Mouse (Mus musculus) heart, postnatal 10 days (tissue): ENCODE measurements at regions not wholly inside any gene's neighbourhood (a gene's known extent, or its start where the extent isn't known, plus 50 kb on each side); places are given as distances from the start of the nearest gene placed in this dataset.

ENCODE experiments used
- DNase-seq, 2 experiments: peaks; one replicate each; pipeline ENCODE4 v3.0.0; 2021
- intact Hi-C: fragments of 180-260 bp; cut with DNase I; formaldehyde crosslinking; loops from one replicate; pipeline ENCODE4 v1.15.1; 2025

DNA sequence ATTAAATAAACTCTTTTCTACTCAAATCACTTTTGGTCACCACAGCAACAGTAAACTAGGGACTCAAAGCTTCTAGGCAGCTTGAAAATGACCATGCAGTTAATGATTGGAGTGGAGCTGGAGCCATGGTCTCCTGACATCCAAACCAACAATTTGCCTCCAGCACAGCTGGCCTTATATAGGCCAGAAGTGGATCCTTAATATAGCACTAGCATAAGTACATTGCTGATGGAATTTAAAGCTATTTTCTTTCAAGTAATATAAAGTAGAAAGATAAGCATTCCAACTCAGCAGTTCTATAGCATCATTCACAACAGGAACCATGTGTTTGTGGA, 165.8 kb upstream of the Sox11 start:
- DNase-seq = no peak
- intact Hi-C loops = no loop called here

DNA sequence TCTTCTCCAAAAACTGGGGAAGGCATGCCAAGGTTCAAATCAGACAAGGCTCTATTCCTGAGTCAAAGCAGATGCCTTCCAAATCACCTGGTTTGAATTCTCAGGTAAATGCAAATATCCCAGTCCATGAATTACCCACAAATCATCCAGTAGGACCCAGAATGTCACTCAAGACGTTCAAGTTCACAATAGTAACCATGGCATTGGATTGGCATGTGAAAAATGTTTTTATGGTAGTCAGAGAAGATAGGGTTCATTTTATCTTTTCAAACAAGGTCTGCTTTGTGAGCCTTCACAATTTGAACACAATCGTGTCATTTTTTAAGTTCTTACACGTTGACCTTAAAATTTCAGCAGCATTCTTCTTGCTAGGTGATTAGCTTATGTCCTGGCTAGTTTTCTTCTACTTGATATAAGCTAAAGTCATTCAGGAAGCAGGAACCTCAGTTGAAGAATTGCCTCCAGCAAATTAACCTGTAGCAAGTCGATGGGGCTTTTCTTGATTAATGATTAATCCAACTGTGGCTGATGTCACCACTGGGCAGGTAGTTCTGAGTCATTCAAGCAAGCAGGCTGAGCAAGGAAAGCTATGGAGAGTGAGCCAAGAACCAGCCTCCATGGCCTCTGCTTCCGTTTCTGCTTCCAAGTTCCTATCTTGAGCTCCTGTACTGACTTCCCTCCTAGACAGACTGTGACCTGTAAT, 165.3 kb upstream of the Sox11 start:
- no peak for DNase-seq
- intact Hi-C loops = no loop called here

DNA sequence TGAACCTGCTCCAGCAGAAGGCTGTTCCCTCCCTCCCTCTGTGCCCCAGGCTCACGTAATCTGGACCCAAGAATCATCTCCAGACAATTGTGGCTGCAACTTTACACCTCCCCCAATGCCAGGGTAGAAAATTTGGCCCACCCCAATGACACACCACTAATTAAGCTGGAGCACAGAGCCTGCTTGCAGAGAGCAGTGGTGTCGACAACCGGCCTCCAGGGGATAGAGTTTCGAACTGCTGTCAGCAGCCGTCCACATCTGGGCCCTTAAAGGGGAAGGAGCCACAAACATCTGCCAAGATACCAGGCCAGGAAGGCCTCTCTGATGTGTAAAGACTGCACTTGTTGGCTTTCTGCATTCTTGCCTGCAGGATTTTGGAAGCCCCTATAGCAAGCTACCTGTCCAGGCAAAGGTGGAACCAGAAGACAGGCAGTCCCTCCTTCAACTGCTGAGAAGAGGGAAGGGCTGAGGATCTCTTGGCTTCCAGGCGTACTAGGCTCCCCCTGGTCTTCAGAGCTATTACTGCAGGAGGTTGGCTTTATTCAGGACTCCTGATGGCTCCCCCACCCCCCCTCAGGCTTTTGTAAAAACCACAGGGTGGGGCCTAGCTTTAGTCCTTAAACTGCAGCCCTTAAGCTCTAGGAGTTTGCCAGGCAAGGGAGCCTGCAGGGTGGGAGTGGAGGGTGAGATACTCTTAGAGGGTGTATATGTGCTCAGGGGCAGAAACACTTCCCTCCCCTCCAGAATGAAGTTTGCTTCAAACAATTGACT, 160.5 kb upstream of the Sox11 start:
- DNase-seq = peak; percentile 20 to 44
- intact Hi-C loops = loop anchor here (5.0 kb wide), 1 partner anchor 161 kb away; the partner anchor contains the start of gene Sox11

- DNase-seq = peak; percentile 4 to 7
- intact Hi-C loops = loop anchor here (5.0 kb wide), 1 partner anchor 158 kb away; the partner anchor contains the start of gene Sox11
Measured at GRCm38 (mm10) chr12:27500516-27500915, 158.1 kb upstream of the Sox11 start.

DNA sequence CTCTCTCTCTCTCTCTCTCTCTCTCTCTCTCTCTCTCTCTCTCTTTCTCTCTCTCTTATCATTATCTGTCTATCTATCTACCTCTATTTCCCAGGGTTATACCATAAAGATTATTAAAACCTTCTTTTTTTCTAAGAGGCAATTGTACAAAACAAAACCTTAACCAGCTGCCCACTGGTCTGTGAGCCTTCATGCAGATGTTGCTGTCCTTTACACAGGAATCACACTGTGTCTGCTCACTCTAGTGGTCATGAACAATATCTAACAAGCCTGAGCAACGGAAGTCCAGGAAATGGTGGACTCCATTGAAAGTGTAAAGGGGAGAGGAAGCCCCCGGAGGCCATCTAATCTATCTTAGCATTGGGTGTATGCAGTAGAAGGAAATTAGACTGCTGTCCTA, 156.9 kb upstream of the Sox11 start:
- intact Hi-C loops = loop anchor here (2.0 kb wide), 1 partner anchor 44 kb away; no protein-coding TSS in a partner anchor
- DNase-seq = no peak

- intact Hi-C loops = no loop called here
- no peak for DNase-seq
Measured at GRCm38 (mm10) chr12:27496826-27497557, 154.6 kb upstream of the Sox11 start.

DNA sequence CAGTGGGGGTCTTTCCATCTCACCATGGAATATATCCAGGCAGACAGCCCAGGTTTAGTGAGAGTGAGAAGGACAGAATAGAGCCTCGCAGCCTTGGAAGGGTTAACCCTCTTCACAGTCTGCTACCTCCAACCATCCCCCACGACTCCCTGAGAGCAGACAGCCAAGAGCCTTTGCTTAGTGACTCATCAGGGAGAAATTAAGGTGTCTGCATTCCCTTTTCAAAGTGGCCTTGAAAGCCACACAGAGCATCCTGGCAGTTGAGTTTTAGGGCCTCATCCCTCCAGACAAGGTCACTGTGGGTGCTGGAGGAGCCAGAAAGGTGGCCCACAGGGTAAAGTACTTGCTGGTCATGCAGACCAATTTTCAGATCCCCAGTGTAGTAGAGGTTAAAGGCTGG, 149.9 kb upstream of the Sox11 start:
- intact Hi-C loops = no loop called here
- no peak for DNase-seq

- intact Hi-C loops = no loop called here
Measured at GRCm38 (mm10) chr12:27481230-27481629, 138.9 kb upstream of the Sox11 start.

DNA sequence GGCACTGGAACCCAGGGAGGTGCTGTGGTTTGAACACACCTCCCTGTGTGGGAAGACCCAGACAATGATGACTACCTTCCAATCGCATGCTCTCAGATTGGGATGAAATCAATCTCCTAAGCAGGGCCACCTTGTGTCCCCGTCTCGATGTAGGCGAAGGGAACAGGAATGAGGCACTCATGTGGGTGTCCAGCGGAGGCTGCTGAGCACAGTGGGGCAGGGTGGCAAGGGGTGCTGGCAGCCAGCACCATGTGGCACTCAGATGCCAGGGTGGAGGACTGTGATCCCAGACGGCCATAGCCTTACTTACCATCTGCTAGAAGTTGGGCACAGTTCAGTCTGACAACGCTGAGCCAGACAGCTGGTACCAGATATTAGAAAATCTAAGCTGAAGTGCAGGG, 137.2 kb upstream of the Sox11 start:
- intact Hi-C loops = no loop called here
- no peak for DNase-seq

More at GRCm38 (mm10) chr12:27481230-27481629, 138.9 kb upstream of the Sox11 start:
- DNase-seq = no peak

GRCm38 (mm10) chr12:27474631-27475030, 132.3 kb upstream of the Sox11 start:
- intact Hi-C loops = no loop called here
- DNase-seq = no peak

- no peak for DNase-seq
- intact Hi-C loops = no loop called here
Measured at GRCm38 (mm10) chr12:27471557-27471956, 129.2 kb upstream of the Sox11 start.

DNA sequence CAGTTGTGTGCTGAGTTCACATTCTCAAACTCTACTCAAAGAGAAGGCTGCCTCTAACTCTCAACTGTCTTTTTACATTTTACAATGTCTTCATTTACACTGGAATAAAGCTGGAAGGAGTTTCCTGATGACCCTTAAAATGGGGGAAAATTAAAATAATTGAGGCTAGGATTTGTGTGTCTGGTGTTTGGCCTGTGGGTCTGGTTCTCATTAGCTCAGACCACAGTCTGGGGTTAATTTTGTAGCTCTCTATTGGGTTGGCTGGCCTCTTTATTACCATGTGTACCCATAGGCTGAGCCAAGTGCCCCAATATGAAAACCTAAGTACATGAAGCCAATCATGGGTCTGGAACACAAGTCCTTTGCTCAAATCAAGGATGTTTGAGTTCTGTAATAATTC, 128.0 kb upstream of the Sox11 start:
- intact Hi-C loops = no loop called here
- DNase-seq = no peak

- intact Hi-C loops = no loop called here
- DNase-seq = no peak
Measured at GRCm38 (mm10) chr12:27468782-27469181, 126.4 kb upstream of the Sox11 start.

GRCm38 (mm10) chr12:27468141-27468540, 125.8 kb upstream of the Sox11 start:
- DNase-seq = peak; percentile 4 to 7

GRCm38 (mm10) chr12:27465499-27466150, 123.3 kb upstream of the Sox11 start:
- DNase-seq = no peak
- intact Hi-C loops = no loop called here

More at GRCm38 (mm10) chr12:27468141-27468540, 125.8 kb upstream of the Sox11 start:
- intact Hi-C loops = no loop called here

GRCm38 (mm10) chr12:27458674-27459073, 116.3 kb upstream of the Sox11 start:
- intact Hi-C loops = no loop called here
- no peak for DNase-seq

DNA sequence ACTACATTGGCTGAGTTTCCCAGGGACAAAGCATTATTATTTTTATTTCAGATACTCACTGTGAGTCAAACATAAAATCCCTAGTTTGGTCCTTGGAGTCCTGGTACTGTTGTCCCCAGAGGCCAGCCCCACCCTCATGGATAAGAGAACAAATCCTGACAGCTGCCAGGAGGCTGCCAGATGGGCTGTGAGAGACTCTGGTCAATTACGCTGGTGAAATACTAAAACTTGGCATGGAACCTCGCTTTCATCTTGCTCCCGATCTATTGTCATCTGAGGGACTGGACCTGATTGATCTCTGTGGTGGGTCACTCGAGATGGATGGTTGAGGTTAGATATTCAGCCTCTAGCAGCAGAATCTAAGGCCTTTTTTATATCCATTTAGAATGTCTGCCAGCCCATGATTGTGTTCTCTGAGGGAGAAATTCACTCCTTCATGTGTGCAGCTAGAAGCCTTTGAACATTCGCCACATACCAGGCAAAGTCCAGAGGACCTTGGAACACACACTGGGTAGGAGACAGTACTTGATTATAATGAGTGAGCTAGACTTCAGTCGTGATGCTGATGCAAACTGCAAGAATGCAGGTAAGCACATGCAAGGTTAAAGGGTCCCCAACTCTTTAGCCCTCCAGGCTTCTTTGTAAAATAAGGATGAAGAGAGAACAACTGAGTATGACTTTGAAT, 95.4 kb upstream of the Sox11 start:
- no peak for DNase-seq
- intact Hi-C loops = no loop called here

DNA sequence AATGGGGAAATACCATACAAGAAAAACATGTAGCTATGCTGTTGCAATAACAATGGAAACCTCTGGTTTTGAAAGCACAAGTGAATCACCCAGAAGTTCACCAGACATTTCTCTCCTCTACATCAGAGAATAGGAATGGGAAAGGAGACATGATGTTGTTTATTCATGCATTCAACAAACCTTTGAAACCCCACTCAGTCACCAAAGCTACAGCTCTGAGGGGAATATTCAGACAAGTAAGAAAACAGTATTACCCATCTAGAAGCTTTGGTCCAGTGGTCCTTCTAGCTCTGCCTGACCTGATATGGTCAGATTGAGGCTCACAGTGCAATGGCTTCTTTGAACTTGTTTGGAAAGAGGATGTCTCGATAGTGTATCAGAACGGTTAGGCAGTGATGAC, 89.0 kb upstream of the Sox11 start:
- intact Hi-C loops = no loop called here
- DNase-seq = no peak

DNA sequence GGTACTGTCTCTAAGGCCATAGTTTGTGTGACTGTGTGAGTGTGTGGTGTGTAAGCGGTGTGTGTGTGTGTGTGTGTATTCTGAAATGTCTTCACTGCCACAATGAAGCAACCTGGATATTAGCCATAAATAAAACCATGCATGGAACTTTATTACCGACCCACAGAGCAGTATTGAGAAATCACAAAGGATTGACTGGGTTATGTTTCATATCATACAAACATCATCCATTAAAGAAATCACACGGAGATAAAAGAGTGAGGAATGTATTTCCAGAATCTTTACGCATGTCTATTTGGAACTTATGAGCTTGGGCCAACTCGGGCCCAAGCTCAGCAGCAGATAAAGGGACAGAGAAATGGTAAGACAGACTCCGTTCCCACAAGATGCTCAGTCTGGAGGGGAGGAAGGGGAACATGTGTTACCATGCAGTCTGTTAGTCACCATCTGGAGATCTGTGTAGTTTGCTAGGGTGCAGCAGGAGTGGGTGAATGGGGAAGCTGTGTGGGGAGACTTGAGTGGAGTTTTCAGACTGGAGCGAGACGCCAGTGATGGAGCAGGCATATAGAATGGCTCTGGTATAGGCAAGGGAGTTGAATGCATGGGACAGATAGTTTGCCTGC, 75.1 kb upstream of the Sox11 start:
- DNase-seq = no peak
- intact Hi-C loops = no loop called here

DNA sequence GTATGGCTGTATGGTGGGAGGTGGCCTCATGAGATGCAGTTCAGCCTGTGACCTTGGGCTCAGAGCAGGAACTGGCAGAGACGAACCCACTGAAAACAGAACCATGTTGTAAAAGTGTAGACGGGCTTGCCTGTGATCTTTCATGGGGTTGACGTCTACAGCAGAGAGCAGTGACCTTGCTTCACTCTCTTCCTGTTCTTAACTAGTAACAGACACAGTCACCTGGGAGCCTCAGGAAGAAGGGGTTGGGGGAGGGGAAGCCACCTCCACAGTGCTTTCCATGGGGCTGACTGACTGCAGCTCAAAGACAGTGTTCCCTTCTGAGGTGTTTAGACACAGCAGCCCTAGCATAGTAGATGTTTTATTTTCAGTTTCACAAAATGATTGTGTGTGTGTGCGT, 68.2 kb upstream of the Sox11 start:
- intact Hi-C loops = no loop called here

More for the DNA sequence above, 68.2 kb upstream of the Sox11 start:
- no peak for DNase-seq
